Mouse (Mus musculus) thymus, postnatal 25 days (tissue): Measurements from ENCODE around the gene Ttbk2.

ENCODE experiments used
- DNase-seq: peaks from one replicate; pipeline ENCODE4 v3.0.0; 2022

Gene Ttbk2

DNA sequence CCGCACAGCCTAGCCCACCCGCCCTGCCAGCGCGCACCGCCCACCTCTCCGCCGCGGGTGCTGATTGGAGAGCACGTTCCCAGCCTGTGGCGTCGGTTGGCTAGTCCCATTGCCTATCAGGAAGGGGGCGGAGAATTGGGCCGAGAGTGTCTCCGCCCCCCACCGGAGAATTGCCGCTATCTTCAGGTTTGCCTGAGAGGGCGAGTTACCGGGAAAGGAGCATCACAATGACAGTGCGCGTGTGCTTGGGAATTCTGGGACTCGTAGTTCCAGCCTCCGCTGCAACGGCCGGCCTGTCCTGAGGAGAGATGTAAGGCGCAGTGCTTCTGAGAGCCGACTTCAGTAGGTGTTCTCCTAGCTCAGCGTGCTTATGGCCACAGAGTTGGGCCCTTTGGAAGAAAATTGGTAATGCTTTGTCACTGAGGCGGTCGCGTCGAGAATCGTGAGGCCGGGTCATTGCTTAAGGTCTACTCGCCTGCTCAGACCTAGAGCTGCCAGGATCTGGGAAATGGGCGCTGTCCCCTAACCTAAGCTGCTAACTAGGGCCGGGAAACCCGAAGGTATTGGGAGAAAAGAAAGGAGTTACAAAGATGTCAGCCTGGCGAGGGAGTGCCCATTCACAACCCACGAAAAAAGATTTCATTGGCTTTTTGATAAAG is at the start of gene Ttbk2:
Ttbk2 (minus strand) TSS at position 181 of the 659 bp plus-strand sequence.
- peak; percentile 99 for DNase-seq

DNA sequence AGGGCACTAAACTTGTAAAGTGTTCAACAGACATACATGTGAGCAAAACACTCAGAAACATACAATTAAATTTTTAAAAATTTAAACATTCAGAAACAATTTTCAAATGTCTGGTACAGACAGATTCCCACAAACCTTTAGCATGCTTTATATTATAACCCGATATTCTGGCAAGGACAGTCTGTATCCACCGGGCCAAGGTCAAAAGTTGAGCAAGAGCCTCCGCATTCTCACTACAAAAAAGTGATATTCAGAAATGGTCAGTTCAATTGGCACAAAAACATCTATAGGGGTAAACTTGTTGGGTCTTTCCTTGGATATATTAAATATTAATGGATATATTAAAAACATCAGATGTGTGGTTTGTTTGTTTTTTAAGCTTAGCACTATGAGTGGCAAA is 46.0 kb upstream of the Ttbk2 start:
- no peak for DNase-seq

DNA sequence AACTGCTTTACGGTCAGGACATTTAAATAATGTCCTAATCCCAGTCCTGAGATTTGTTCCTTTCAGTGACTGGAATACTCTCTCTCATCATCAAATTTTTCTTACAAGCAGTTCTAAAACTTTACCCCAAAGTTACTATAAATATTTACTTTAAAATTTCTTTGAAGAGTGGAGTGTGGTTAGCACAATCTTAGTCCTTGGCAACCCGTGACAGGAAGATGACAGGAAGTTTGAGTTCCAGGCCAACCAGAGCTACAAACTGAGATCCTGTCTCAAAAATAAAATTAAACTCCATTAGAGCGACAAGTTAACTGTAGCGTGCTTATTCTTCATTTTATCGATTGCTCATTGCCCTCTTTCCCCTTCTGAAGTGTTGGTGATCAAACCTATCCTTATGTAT is 37.2 kb upstream of the Ttbk2 start:
- DNase-seq, result no peak

DNA sequence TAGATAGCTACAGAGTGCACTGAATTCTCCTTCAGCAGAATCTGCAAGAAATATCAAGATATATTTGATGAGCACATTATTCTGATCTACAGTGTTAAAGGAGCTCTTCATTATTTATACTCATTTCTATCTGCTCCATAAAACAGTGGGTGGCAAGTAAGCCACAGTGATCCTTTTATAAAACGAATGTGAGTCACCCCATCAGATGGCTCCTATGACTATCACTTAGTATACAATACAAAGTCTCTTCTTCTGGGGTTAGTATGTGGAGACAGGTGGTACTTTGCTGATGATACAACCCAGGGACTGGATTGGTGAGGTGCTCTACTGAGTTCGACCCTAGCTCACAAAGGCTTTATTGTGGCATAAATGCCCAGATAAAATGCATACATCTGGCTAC is 22.8 kb upstream of the Ttbk2 start:
- DNase-seq, result no peak

DNA sequence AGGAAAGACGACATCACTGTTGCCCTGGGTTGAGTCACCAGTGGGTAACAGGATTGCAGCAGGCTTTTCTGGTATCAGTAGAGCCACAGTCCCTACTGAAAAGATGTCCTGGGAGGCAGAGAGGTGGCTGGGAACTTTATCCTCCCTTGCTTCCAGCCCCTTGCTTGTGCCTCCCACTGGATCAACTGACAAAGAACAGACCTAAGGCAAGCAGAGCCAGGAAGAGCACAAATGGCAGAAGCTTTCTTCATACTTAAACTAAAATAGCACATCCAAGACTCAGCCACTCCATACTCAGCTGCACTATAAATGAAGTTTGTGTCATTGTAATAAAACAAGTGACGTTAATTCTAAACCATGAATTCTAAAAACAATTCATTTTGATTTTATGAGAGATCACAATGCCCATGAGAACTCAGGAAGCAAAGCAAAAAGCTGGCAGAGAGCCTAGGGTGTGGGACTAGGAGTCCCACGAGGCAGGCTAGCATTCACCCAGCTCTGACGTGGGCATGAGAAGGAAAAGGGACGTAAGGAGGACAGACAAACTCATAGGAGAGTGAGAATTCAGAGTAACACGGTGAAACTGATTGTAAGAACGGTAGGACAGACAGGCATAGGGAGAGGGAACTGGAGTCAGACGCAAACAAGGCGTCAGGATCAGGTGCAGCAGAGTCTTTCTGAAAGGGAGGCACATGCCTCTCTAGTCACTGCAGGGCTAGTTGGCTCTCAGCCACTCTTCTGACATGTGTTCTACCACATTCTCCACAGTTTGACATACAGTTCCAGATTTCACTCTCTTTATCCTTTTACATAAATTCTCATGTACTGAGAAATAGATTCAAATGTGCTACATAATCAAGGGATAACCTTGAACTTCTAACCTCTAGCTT is 21.3 kb upstream of the Ttbk2 start:
- DNase-seq, result no peak

DNA sequence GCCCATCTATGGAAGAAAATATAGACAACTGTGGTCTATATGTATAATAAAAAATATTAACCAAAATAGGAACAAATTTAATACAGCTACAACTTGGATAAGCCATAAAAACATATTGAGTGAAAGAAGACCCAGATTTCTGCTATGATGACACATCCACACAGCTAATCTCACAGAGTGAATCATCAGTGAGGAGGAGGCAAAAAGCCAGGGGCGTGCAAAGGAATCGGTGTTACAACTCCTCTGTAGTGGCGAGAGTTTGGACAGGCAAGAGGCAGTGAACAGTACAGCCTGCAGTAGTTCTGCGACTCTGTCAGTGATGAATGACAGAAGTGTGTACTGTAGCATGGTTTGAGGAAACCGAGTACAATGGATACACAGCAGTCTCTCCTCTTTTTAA is 16.9 kb upstream of the Ttbk2 start:
- DNase-seq, result no peak

DNA sequence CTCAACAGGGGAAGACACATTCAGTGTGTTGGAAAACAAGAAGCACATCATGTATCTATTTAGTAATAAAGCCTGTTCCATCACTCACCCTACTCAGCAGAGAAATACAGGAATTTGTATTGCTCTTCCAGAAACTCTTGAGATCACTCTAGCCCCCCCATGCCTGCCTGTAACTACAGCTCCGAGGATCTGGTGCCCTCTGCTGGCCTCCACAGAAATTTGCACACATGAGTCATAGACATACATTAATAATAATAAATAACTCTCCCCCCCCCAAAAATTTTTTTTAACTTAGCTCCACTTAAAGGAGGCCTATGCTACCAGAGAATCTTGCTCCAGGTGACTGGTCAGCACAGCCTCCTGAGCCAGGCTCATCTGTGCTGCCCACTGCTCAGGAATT is 16.2 kb upstream of the Ttbk2 start:
- peak; percentile 60 for DNase-seq

DNA sequence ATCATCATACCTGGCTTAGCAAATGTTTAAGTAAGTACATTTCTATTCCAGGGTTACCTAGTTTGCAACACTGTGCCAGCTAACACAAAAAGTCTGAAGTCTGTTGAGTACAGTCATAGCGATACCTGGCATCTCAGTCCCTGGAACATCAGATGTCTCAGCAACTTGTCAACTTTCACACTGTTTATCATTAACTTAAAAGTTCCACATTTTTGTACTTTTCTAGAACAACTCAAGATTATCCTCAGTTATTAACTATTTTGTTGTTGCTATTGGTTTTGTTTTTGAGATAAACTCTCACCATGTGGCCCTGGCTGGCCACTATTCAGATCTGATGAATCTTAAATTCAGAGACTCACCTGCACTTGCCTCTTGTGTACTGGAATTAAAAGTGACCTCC is 13.0 kb upstream of the Ttbk2 start:
- DNase-seq, result no peak

DNA sequence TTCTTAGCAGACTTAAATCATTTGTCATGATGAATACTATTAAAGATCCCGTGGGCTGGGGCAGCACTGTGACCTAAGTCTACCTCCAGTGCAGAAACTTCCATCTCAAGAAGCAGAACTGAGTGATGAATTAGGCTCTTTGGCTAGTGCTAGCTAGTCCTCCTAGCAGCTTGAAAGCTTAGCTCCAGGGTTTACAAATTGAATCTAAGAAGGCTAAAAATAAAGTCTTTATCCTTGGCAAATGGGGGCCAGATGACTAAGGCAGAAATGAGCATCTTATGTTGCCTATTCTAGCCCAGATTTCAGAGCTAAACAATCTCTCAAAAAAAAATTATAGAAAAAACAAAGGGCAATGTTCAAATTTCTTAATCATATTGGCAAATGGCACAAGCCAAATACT is 10.3 kb upstream of the Ttbk2 start:
- DNase-seq, result no peak

DNA sequence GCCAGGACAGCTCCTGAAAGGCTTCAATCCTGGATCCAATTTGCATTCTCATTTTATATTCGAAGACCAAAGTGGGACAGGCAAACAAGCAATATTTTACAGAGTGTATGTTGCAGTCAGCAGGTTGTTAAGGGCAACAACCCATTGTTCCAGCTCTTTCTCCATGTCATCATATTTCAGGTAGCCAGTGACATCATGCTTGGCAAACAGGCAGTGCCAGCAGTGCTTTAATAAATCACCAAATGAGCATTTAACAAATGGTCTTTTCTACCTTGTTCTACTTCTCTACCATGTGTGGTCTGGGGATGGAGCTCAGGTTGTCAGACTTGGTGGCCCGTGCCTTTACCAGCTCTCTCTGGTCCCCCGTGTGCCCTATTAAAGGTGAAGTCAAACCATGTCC is 7.7 kb upstream of the Ttbk2 start:
- DNase-seq, result no peak

DNA sequence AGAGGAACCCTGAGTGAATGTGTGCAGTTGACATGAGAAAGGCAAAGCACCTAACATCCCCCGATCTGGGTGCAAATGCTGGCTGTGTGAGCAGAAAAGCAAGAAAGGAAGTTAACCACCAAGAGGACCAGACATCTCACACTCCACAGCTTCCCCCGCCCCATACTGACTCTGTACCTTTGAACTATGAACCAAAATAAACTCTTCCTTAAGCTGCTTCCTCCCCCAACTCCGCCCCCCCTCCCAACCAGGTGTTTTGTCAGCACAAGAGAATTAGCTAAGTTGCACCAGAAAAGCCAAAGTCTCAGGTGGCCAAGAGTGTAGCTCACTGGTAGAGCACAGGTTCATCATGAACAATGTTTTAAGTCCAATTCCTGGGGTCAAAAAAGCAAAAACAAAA is 2.7 kb upstream of the Ttbk2 start:
- DNase-seq, result peak; percentile 74

DNA sequence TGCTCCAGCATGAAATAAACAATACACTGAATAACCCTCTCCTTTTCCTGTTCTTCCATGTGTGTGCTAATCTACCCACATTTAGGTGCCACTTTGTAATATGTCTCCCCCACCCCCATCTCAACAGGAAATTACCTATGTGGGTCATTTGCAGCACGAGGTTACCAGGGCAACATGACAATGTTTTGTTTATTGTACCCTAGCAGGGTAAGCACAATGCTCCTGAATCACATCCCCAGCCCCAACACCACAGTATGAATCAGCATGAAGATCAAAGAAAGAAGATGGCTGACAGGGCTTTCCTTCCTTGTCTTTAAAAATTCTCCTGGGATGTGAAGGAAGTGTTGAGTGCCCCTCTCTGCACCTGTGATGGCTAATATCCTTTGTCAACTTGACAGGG is 2.2 kb upstream of the Ttbk2 start:
- peak; percentile 45 for DNase-seq

DNA sequence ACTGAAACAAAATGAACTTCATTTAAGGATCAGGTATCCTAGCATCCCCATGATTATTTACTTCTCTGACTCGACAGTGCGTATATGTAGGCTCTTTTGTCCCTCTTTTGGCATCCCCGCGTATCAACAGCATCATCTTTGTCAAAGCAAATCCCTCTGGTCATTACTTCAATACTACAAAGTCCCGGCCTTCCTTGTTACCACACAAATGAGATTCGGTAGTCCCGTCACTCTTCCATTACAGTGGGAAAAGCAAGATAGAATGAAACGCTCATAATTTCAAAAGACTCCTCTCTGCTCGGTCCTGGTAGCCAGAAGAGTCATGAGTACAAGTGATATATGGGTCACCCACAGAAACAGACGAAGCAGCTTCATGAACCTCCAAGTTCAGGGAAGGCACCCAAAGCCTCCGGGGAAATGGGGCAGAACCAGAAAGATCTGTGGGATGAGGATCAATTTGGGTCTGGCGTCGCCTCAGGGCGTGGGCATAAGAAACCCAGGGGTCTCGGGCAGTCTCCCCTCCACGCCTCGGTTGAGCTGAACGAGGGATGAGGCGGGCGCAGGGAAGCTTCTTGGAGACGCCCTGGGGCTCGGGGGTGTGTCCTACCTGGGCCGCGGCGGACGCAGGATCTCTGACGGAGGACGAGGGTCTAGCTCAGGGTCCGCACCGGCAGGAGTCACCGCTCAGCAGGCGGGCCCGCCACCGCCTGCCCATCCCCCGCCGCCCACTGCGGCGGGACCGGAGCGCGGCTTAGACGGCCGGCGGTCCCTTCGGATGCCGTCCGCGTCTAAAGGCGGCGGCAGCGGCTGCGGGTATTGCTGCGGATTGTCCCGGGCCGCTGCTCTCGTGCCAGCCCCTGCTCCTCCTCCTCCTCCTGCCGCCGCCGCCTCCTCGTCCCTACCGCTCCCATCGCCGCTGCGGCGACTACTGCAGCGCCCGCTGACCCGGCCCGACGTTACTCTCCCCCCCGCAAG is 668 bp downstream of the Ttbk2 start, which contains the start of gene Cdan1:
Cdan1 (minus strand) TSS at position 680 of the 975 bp plus-strand sequence.
- DNase-seq, result peak; percentile 53

DNA sequence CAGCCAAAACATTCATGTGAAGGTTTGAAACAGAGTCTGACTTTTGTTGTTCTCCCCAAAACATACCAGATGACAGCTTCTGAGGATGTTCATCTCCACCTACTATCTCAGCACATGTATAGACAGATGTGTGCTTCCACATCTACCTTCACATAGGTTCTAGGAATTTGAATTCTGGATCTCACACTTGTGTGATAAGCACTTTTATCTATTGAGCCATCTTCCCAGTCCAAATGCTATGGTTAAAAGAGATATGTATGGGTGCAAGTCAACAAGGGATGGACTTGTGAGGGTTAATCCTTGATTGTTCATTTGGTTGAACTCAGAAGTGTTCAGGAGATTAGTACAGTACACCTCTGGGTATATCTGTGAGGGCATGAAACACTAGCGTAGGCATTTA is 5.1 kb downstream of the Ttbk2 start:
- DNase-seq, result no peak

DNA sequence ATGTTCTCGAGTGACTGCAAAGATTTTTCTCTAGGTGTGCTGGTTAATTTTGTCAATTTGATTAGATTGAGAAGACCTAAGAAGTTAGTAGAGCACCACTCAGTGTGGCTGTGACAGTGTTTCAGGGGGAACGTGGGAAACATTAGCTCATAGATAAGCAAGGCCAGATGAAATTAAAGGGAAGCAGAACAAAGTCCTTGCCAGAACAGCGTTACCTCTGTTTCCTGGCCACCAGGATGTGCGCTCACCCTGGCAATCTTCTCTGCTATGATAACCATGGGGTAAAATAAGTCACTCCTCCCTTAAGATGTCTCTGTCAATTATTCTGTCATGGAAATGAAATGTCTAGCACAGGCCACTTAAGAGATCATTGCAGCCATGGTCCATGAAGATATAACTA is 6.4 kb downstream of the Ttbk2 start:
- DNase-seq, result no peak

DNA sequence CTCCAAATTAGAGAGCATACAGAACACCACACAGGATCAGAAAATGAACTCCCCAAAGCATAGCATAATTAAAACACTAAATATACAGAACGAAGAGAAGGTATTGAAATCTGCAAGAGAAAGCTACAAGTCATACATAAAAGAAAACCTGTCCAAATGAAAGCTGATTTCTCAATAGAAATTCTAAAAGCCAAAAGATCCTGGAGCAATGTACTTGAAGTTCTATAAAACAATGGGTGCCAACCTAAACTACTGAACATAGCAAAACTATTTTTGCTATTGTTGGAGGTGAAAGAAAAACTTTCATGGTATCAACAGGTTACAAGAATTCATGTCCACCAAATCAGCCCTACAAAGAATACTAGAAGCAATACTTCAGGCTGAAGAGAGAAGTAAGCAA is 9.2 kb downstream of the Ttbk2 start:
- DNase-seq, result no peak

DNA sequence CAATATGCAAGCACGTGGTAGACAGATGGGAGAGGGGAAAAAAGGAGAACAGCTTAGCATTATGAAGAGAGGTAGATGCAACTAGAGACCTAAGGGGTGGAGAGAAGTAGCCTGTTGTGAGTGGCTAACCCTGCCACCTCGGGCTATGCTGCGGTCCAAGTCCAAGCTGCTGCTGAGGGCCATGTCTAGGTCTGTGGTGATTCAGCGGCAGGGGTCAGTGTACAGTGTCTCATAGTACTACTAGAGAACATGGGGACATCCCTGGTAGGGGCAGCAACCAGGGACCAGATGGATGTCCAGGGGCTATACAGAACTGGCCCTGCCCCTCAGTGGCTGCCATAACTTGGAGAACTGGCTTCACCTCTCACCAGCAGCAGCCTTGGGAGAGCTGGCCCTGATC is 15.2 kb downstream of the Ttbk2 start:
- DNase-seq, result no peak

DNA sequence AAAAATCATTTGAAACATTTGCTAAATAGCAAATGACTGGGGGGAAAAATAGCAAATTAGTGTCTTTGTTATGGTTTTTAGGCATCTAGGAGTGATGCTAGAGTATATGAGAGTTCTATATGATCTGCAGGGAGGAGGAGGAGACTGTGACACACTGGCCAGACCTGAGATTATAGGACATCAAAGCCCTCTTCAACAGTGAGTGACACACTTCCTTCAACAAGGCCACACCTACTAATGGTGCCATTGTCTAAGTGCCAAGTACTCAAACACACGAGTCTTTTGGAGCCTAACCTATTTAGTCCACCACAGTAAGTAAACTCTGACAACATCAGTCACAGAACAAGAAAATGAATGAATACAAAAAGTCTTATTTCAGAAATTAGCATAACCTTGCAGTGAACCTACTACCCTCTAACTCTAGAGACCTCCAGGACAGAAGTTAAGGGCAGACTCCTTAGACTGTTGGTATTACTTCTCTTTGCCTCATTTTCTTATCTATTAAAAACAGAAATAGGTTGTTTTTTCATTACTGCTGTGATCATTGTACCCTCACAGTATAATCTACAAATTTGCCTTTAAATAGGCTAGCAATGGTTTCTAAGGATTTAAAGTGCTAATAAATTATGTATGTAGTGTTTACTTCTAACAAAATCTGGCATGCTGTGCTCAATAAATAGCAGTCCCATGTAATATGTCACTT is 23.3 kb downstream of the Ttbk2 start:
- no peak for DNase-seq

DNA sequence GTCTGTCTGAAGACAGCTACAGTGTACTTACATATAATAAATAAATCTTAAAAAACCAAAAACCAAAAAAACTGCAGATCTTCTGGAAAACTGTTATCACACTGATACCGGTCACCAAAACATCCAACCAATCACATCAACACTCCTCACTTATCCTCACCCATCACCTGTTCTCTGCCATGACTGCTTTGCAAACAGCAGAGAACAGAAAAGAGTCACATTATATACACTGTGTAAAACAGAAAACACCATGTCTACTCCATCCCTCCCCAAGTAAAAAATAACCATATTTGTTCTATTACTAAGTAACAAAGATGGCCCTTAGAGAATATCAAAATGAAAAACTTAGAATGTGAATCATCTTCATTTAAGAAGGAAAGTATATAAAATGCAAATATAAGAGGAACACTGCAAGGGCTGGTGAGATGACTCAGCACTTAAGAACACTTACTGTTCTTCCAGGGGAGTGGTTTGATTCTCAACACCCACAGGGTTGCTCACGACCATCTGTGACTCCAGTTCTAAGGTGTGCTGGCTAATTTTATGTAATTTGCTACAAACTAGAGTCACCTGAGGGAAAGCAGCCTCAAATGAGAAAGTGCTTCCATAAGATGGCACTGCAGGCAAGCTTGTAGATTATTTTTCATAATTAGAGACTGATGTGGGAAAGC is 80.0 kb downstream of the Ttbk2 start:
- no peak for DNase-seq

DNA sequence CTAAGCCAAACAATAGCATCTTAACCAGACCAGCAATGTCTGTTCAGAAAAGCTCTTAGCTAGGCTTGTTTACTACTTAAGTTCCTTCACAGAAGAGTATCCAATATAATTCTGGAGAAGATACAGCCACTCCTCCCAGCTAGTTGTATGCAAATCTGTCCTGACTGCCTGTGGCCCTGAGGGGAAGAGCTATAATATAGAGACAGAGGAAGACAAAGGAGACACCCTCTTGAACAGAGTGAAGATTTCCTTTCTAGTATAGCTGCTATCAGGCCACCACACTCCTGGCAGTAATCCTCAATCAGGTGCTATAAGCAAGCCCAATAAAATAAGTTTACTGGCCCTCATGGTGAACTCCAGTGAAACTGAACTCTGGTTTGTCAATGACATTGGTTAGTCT is 88.5 kb downstream of the Ttbk2 start:
- no peak for DNase-seq

DNA sequence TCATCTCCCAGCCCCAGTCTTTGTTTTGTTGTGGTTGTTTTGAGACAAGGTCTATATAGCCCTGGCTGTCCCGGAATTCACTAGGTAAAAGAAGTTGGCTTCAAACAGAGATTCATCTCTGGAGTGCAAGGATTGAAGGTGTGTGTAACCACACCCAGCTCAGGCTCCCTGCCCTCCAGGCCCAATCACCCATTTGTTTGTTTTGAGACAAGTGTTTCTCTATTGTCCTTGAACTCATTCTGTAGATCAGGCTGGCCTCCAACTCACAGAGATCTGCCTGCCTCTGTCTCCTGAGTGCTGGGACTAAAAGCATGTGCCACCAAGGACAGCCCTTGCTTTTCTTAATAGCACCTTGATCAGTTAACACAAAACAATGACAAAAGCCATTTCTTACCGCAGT is 102.4 kb downstream of the Ttbk2 start:
- no peak for DNase-seq

DNA sequence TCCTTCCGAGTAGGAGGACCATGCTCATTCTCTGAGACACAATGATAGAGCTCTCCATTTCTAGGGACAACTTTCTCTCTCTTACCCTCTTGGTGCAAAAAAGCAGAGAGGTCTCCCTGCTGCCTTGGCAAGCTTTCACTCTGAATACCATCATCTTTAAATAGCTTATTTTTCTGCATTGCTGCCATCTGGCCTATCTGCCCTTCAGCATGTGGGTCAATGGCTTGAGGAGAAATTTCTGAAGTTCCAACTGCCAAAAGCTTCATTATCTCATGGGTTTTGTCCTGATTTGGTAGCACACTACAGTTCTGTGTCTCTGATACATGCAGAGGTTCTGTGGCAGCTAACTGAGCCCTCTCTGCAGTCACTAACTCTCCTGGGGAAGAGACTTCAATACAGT is 104.9 kb downstream of the Ttbk2 start:
- DNase-seq, result no peak
